Mouse (Mus musculus) heart, embryonic 16.5 days (tissue): ENCODE results near the gene Kank2. TPM values are rescaled to one million over a fixed set of nuclear protein-coding genes. Genes with fewer than 3 reads are reported as not detected.

Experiments
- ATAC-seq: fragments of 200-750 bp; cut with Nextera tagmentation; replicated peaks from 2 replicates; pipeline ENCODE4 v1.8.0; 2017; ENCODE audit warnings: moderate number of reproducible peaks; ENCODE audit not compliant: insufficient read depth, low FRiP score; ENCODE audit errors: extremely low read depth
- H3K27ac ChIP-seq: fragments of 300-500 bp; sonication (generic); 2 replicates; pipeline ENCODE4 v1.5.1; 2014; ENCODE audit warnings: mild to moderate bottlenecking, low read length, control low read depth, moderate library complexity
- H3K27me3 ChIP-seq: fragments of 300-500 bp; sonication (generic); 2 replicates; pipeline ENCODE4 v1.6.1; 2014; ENCODE audit warnings: low read length, mixed read lengths; ENCODE audit not compliant: control insufficient read depth, insufficient read depth
- H3K36me3 ChIP-seq: fragments of 300-500 bp; sonication (generic); 2 replicates; pipeline ENCODE4 v1.6.1; 2014; ENCODE audit not compliant: control insufficient read depth, insufficient read depth
- H3K4me1 ChIP-seq: fragments of 300-500 bp; sonication (generic); 2 replicates; pipeline ENCODE4 v1.6.1; 2014; ENCODE audit warnings: low read length, mixed read lengths; ENCODE audit not compliant: control insufficient read depth, insufficient read depth
- H3K4me2 ChIP-seq: fragments of 300-500 bp; sonication (generic); 2 replicates; pipeline ENCODE4 v1.6.1; 2014; ENCODE audit warnings: low read depth, mild to moderate bottlenecking, control low read depth, low read length
- H3K4me3 ChIP-seq: fragments of 300-500 bp; sonication (generic); 2 replicates; pipeline ENCODE4 v1.5.1; 2014; ENCODE audit warnings: mild to moderate bottlenecking, control low read depth, low read length
- H3K9ac ChIP-seq: fragments of 300-500 bp; sonication (generic); 2 replicates; pipeline ENCODE4 v1.6.1; 2014; ENCODE audit warnings: low read length, control low read depth
- H3K9me3 ChIP-seq: fragments of 300-500 bp; sonication (generic); replicated peaks from 2 replicates; pipeline ENCODE4 v1.6.1; 2016; ENCODE audit warnings: low read length; ENCODE audit not compliant: control insufficient read depth
- WGBS: fragments of 180-500 bp; shearing (Covaris S2); extraction: QIAGEN DNeasy Blood & Tissue Kit; methylation state at CpG from one replicate; pipeline ENCODE4 v1.1.7; 2014; 5-methylcytosine and 5-hydroxymethylcytosine counted together
- polyA plus RNA-seq: library from polyadenylated mRNA; unstranded; fragments of >200 nt; fragmentation: Nextera tagmentation; extraction: Ambion mirVana; gene quantifications from 2 replicates; pipeline ENCODE4 v1.2.1, GENCODE M21; 2015

Gene Kank2
- polyA plus RNA-seq, 1 experiment from 2014 or later, result 16.6 TPM

DNA sequence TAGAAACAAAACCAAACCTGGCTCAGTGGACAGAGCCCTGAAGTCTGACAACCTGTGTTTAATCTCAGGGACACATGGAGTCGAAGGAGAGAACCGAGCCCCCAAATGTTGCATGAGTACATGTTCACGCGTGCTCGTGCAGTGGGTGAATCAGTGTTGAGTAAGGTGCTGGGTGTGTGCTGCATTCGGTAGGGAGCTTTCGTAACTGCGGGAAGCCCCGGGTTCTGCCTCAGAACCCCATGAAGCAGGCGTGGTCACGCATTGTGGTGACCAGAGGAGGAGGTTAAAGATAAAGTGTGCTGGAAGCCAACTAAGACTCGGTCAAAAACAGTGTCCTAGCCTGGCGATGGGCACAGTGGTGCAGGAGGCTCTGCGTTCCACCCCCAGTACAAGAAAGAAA, 58.1 kb downstream of the Kank2 start:
- no peak for ATAC-seq
- Histone ChIP-seq H3K9ac (no peak overlapping the region), H3K27ac (no peak overlapping the region), H3K27me3 (no peaks in the 10 kb centered on the region), H3K4me3 (no peak overlapping the region), H3K4me2 (no peak overlapping the region), H3K9me3 (no peaks in the 10 kb centered on the region), H3K36me3 (peaks cover 64% of the 10 kb centered on the region), H3K4me1 (0 out of 2 replicates have a peak, but pooled peaks cover 5% of the 10 kb centered on the region)
- 93% methylated on average over 14 of the region's 14 CpGs for WGBS

DNA sequence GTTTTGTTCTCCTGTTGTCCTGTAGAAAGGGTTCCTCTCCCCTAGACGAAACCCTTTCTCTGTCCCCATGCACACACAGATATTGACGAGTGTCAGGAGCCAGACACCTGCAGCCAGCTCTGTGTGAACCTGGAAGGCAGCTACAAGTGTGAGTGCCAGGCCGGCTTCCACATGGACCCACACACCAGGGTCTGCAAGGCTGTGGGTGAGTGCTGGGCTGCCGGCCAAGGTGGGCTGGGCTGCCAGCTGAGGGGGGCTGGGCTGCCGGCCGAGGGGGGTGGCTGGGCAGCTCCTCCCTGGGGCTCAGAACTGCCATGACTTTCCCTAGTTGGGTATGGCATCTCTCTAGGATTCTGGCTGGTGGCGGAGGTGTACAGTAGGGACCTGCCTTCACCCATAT, 59.8 kb downstream of the Kank2 start:
- ATAC-seq, result peak; percentile 50; the same call in 1 of the 2 replicates
- no peaks in the 10 kb centered on the region for H3K9me3 ChIP-seq
- no peak overlapping the region for H3K4me3 ChIP-seq
- WGBS, result 51% methylated on average over 7 of the region's 7 CpGs
- 0 out of 2 replicates have a peak, but pooled peaks cover 5% of the 10 kb centered on the region for H3K4me1 ChIP-seq
- no peaks in the 10 kb centered on the region for H3K27me3 ChIP-seq
- no peak overlapping the region for H3K4me2 ChIP-seq
- no peak overlapping the region for H3K9ac ChIP-seq
- peaks cover 62% of the 10 kb centered on the region for H3K36me3 ChIP-seq
- H3K27ac ChIP-seq, result no peak overlapping the region

DNA sequence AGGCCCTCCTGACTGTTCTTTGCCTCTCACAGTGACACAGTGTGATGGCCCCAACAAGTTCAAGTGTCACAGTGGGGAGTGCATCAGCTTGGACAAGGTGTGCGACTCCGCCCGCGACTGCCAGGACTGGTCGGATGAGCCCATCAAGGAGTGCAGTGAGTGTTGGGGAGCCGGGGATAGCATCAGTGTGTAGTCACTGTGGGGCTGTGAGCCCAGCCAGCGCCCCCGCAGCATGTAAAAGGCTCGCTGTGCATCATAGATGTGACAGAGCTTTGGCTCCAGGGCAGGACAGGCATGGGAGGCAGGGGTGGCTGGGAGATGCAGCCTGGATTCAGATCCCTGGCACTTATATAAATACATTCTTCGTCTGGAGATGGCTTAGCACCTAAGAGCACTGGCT, 61.4 kb downstream of the Kank2 start:
- Histone ChIP-seq H3K4me1 (0 out of 2 replicates have a peak, but pooled peaks cover 5% of the 10 kb centered on the region), H3K9me3 (no peaks in the 10 kb centered on the region), H3K27ac (no peak overlapping the region), H3K4me2 (no peak overlapping the region), H3K9ac (no peak overlapping the region), H3K27me3 (no peaks in the 10 kb centered on the region), H3K36me3 (peaks cover 71% of the 10 kb centered on the region), H3K4me3 (no peak overlapping the region)
- WGBS, result 94% methylated on average over 10 of the region's 10 CpGs
- no peak for ATAC-seq

DNA sequence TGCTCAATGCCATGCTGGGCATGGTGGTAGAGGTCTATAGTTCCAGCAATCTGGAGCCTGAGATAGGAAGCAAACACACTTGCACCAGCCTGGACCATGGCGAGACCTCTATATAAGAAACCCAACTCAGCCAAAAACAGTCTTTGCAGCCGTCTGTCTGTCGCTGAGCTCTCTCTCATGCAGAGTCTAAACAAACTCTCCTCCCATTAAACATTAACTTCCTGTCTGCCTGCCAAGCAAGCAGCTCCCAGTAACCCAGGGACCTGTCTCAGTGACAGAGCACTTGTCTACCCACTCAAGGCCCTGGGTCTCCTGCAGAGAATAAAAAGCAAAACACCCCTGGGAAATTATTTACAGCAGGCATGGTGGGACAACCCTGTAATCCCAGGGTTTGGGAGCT, 62.0 kb downstream of the Kank2 start:
- Histone ChIP-seq H3K4me3 (no peak overlapping the region), H3K4me1 (0 out of 2 replicates have a peak, but pooled peaks cover 5% of the 10 kb centered on the region), H3K27me3 (no peaks in the 10 kb centered on the region), H3K36me3 (peaks cover 70% of the 10 kb centered on the region), H3K4me2 (no peak overlapping the region), H3K27ac (no peak overlapping the region), H3K9me3 (no peaks in the 10 kb centered on the region), H3K9ac (no peak overlapping the region)
- 61% methylated on average over 3 of the region's 3 CpGs for WGBS
- no peak for ATAC-seq

DNA sequence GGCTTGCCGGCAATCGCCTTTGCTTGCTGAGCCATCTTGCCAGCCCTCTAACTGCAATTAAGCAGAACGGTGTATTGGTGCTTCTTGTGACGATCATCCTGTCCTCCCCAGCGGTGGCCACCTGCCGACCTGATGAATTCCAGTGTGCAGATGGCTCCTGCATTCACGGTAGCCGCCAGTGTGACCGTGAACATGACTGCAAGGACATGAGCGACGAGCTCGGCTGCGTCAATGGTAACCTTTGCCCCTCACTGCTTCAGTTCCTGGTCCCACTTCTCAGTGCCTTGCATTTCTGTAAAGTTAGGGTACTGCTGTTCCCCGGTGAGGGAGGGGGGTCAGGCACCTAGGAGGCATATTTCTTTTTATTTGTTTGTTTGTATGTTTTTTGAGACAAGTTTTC, 63.4 kb downstream of the Kank2 start:
- H3K4me1 ChIP-seq, result 0 out of 2 replicates have a peak, but pooled peaks cover 5% of the 10 kb centered on the region
- no peak overlapping the region for H3K4me3 ChIP-seq
- H3K4me2 ChIP-seq, result no peak overlapping the region
- no peaks in the 10 kb centered on the region for H3K27me3 ChIP-seq
- no peaks in the 10 kb centered on the region for H3K9me3 ChIP-seq
- H3K9ac ChIP-seq, result no peak overlapping the region
- no peak for ATAC-seq
- WGBS, result 92% methylated on average over 14 of the region's 14 CpGs
- peaks cover 64% of the 10 kb centered on the region for H3K36me3 ChIP-seq
- H3K27ac ChIP-seq, result no peak overlapping the region

DNA sequence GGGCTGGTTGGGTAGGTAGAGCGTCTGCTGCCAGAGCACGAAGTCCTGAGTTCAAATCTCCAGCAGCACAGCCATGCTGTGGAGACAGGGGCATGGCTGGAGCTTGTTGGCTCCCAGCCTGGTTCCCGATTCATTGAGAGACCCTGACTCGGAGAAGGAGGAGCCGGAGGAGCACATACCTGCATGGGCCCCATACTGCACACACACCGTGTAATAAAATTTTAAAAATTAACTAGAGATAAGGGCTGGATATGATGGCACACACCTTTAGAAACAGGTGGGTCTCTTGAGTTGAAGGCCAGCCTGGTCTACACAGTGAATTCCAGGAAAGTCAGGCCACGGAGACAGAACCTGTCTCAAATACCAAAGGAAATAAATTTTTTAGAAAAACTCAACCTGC, 64.6 kb downstream of the Kank2 start:
- H3K4me1 ChIP-seq, result peaks cover 10% of the 10 kb centered on the region; the same call in 1 of the 2 replicates
- ATAC-seq, result no peak
- H3K4me3 ChIP-seq, result no peak overlapping the region
- 95% methylated on average over 7 of the region's 7 CpGs for WGBS
- H3K27ac ChIP-seq, result no peak overlapping the region
- H3K9ac ChIP-seq, result no peak overlapping the region
- no peaks in the 10 kb centered on the region for H3K27me3 ChIP-seq
- peaks cover 52% of the 10 kb centered on the region for H3K36me3 ChIP-seq
- no peak overlapping the region for H3K4me2 ChIP-seq
- H3K9me3 ChIP-seq, result no peaks in the 10 kb centered on the region

DNA sequence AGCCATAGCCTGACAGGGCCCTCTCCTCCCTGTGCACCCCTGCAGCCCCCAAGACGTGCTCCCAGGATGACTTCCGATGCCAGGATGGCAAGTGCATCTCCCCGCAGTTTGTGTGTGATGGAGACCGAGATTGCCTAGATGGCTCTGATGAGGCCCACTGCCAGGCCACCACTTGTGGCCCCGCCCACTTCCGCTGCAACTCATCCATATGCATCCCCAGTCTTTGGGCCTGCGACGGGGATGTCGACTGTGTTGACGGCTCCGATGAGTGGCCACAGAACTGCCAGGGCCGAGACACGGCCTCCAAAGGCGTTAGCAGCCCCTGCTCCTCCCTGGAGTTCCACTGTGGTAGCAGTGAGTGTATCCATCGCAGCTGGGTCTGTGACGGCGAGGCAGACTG, 65.1 kb downstream of the Kank2 start:
- Histone ChIP-seq H3K27ac (no peak overlapping the region), H3K4me3 (no peak overlapping the region), H3K4me2 (no peak overlapping the region), H3K4me1 (peaks cover 7% of the 10 kb centered on the region; the same call in 1 of the 2 replicates), H3K27me3 (no peaks in the 10 kb centered on the region), H3K9me3 (no peaks in the 10 kb centered on the region), H3K36me3 (peaks cover 48% of the 10 kb centered on the region), H3K9ac (no peak overlapping the region)
- WGBS, result 86% methylated on average over 17 of the region's 17 CpGs
- ATAC-seq, result no peak

DNA sequence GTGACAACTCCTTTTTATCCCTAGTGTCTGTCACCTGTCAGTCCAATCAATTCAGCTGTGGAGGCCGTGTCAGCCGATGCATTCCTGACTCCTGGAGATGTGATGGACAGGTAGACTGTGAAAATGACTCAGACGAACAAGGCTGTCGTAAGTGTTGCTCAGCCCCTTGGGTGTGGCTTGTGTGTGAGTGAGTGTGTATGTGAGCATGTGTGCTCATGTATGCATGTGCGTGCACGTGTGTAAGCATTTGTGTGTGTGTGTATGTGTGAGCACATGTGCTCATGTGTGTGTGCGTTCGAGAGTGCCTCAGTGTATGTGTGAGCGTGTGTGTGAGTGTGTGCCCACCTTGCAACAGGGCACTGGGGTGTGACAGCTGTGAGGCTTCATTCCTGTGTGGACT, 66.3 kb downstream of the Kank2 start:
- no peak overlapping the region for H3K4me3 ChIP-seq
- peaks cover 5% of the 10 kb centered on the region; the same call in 1 of the 2 replicates for H3K4me1 ChIP-seq
- no peaks in the 10 kb centered on the region for H3K27me3 ChIP-seq
- no peak for ATAC-seq
- 93% methylated on average over 9 of the region's 9 CpGs for WGBS
- no peaks in the 10 kb centered on the region for H3K9me3 ChIP-seq
- no peak overlapping the region for H3K27ac ChIP-seq
- no peak overlapping the region for H3K9ac ChIP-seq
- peaks cover 40% of the 10 kb centered on the region for H3K36me3 ChIP-seq
- no peak overlapping the region for H3K4me2 ChIP-seq

DNA sequence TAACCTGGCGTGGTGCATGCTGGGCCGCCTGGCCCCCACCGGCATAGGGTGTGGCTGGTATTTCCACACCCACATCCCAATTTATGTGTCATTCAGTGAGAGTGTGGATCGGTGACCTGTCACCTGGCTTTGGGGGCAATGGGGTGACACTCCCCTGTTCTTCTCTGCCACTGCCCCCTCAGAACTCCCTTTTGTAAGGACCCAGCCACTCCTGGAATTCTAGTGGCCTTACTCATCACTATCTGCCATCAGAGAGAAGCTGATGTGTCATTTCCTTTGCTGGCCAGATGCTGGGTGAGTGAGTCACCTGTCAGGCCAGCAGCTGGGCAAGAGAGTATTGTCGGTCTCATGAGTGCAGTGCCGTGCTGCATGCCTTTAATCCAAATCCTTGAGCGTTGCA, 69.3 kb downstream of the Kank2 start:
- Histone ChIP-seq H3K27ac (no peak overlapping the region), H3K4me2 (no peak overlapping the region), H3K36me3 (peaks cover 25% of the 10 kb centered on the region), H3K9ac (no peak overlapping the region), H3K4me3 (no peak overlapping the region), H3K4me1 (peaks cover 25% of the 10 kb centered on the region), H3K9me3 (no peaks in the 10 kb centered on the region), H3K27me3 (no peaks in the 10 kb centered on the region)
- WGBS, result 64% methylated on average over 7 of the region's 7 CpGs
- ATAC-seq, result no peak
